Mouse (Mus musculus): Measurements from ENCODE around the gene Mplkip. TPM values are rescaled to one million over a fixed set of nuclear protein-coding genes. Genes with fewer than 3 reads are reported as not detected.
A peak's percentile ranks its signal among the peaks of the same experiment; 100 is the strongest.

The Mplkip gene
- polyA plus RNA-seq, 1 experiment from 2014 or later, result 61.6 TPM

GRCm38 (mm10) chr13:17694414-17694813, 578 bp upstream of the Mplkip start:
- 0 out of 2 replicates have a peak, but pooled peaks cover 4% of the 10 kb centered on the region for H3K4me1 ChIP-seq (ENCODE audit: insufficient read depth)
- peak overlapping the region; percentile 73 for H3K9ac ChIP-seq
- H3K4me2 ChIP-seq, result peak overlapping the region; percentile 60
- 0 out of 2 replicates have a peak, but pooled peaks cover 4% of the 10 kb centered on the region for H3K36me3 ChIP-seq (ENCODE audit: insufficient read depth)
- ATAC-seq (ENCODE audit: insufficient read depth) (peak; percentile 80), DNase-seq (no peak)
- no peaks in the 10 kb centered on the region for H3K9me3 ChIP-seq (ENCODE audit: low read depth, low read length)
- no peaks in the 10 kb centered on the region for H3K27me3 ChIP-seq (ENCODE audit: insufficient read depth, low read length)
- peak overlapping the region; percentile 79 for H3K4me3 ChIP-seq (ENCODE audit: low read depth, low read length)
- 0% methylated on average over 24 of the region's 25 CpGs for WGBS
- no peak for TF ChIP-seq CTCF (IDR thresholded peaks at IDR 0.05; ENCODE audit: low read depth)
- H3K27ac ChIP-seq (ENCODE audit: low read depth), result peak overlapping the region; percentile 48

GRCm38 (mm10) chr13:17695898-17696580, 1.0 kb downstream of the Mplkip start:
- H3K4me2 ChIP-seq, result peak overlapping the region; percentile 79
- no peaks in the 10 kb centered on the region for H3K27me3 ChIP-seq (ENCODE audit: insufficient read depth, low read length)
- H3K4me3 ChIP-seq (ENCODE audit: low read depth, low read length), result peak overlapping the region; percentile 79
- WGBS, result 9% methylated on average over 7 of the region's 7 CpGs
- H3K9me3 ChIP-seq (ENCODE audit: low read depth, low read length), result no peaks in the 10 kb centered on the region
- ATAC-seq (ENCODE audit: insufficient read depth) (no peak), DNase-seq (peak; percentile 40)
- H3K9ac ChIP-seq, result peak overlapping the region; percentile 91
- H3K27ac ChIP-seq (ENCODE audit: low read depth), result peak overlapping the region; percentile 94
- TF ChIP-seq CTCF (IDR thresholded peaks at IDR 0.05; ENCODE audit: low read depth), result no peak
- H3K36me3 ChIP-seq (ENCODE audit: insufficient read depth), result 0 out of 2 replicates have a peak, but pooled peaks cover 4% of the 10 kb centered on the region
- H3K4me1 ChIP-seq (ENCODE audit: insufficient read depth), result 0 out of 2 replicates have a peak, but pooled peaks cover 4% of the 10 kb centered on the region

- Histone ChIP-seq H3K9ac (no peak overlapping the region), H3K4me3 (ENCODE audit: low read depth, low read length) (no peak overlapping the region), H3K4me2 (no peak overlapping the region), H3K27me3 (ENCODE audit: insufficient read depth, low read length) (no peaks in the 10 kb centered on the region), H3K4me1 (ENCODE audit: insufficient read depth) (no peaks in the 10 kb centered on the region), H3K9me3 (ENCODE audit: low read depth, low read length) (no peaks in the 10 kb centered on the region), H3K27ac (ENCODE audit: low read depth) (no peak overlapping the region), H3K36me3 (ENCODE audit: insufficient read depth) (0 out of 2 replicates have a peak, but pooled peaks cover 4% of the 10 kb centered on the region)
- ATAC-seq (ENCODE audit: insufficient read depth), result no peak
- WGBS, result 90% methylated on average over 3 of the region's 3 CpGs
- TF ChIP-seq CTCF (IDR thresholded peaks at IDR 0.05; ENCODE audit: low read depth), result no peak
- no peak for DNase-seq
Observed at GRCm38 (mm10) chr13:17700090-17700715, 5.2 kb downstream of the Mplkip start.

- TF ChIP-seq CTCF (IDR thresholded peaks at IDR 0.05; ENCODE audit: low read depth), result no peak
- Histone ChIP-seq H3K4me3 (ENCODE audit: low read depth, low read length) (no peak overlapping the region), H3K9me3 (ENCODE audit: low read depth, low read length) (no peaks in the 10 kb centered on the region), H3K4me2 (no peak overlapping the region), H3K4me1 (ENCODE audit: insufficient read depth) (no peaks in the 10 kb centered on the region), H3K27me3 (ENCODE audit: insufficient read depth, low read length) (no peaks in the 10 kb centered on the region), H3K36me3 (ENCODE audit: insufficient read depth) (0 out of 2 replicates have a peak, but pooled peaks cover 4% of the 10 kb centered on the region), H3K27ac (ENCODE audit: low read depth) (no peak overlapping the region), H3K9ac (no peak overlapping the region)
- no peak for DNase-seq
- ATAC-seq (ENCODE audit: insufficient read depth), result no peak
Observed at GRCm38 (mm10) chr13:17701322-17701721, 6.3 kb downstream of the Mplkip start.

GRCm38 (mm10) chr13:17702311-17702710, 7.3 kb downstream of the Mplkip start:
- no peak overlapping the region for H3K9ac ChIP-seq
- H3K4me1 ChIP-seq (ENCODE audit: insufficient read depth), result no peaks in the 10 kb centered on the region
- no peak overlapping the region for H3K4me2 ChIP-seq
- no peak for TF ChIP-seq CTCF (IDR thresholded peaks at IDR 0.05; ENCODE audit: low read depth)
- no peak for DNase-seq
- ATAC-seq (ENCODE audit: insufficient read depth), result no peak
- no peaks in the 10 kb centered on the region for H3K9me3 ChIP-seq (ENCODE audit: low read depth, low read length)
- H3K4me3 ChIP-seq (ENCODE audit: low read depth, low read length), result no peak overlapping the region
- no peak overlapping the region for H3K27ac ChIP-seq (ENCODE audit: low read depth)
- no peaks in the 10 kb centered on the region for H3K27me3 ChIP-seq (ENCODE audit: insufficient read depth, low read length)
- 0 out of 2 replicates have a peak, but pooled peaks cover 4% of the 10 kb centered on the region for H3K36me3 ChIP-seq (ENCODE audit: insufficient read depth)

GRCm38 (mm10) chr13:17705188-17705826, 10.3 kb downstream of the Mplkip start:
- no peaks in the 10 kb centered on the region for H3K9me3 ChIP-seq (ENCODE audit: low read depth, low read length)
- H3K9ac ChIP-seq, result no peak overlapping the region
- no peak overlapping the region for H3K4me2 ChIP-seq
- H3K36me3 ChIP-seq (ENCODE audit: insufficient read depth), result no peaks in the 10 kb centered on the region
- TF ChIP-seq CTCF (IDR thresholded peaks at IDR 0.05; ENCODE audit: low read depth), result no peak
- no peak overlapping the region for H3K27ac ChIP-seq (ENCODE audit: low read depth)
- no peaks in the 10 kb centered on the region for H3K27me3 ChIP-seq (ENCODE audit: insufficient read depth, low read length)
- 62% methylated on average over 6 of the region's 6 CpGs for WGBS
- DNase-seq (no peak), ATAC-seq (ENCODE audit: insufficient read depth) (no peak)
- no peak overlapping the region for H3K4me3 ChIP-seq (ENCODE audit: low read depth, low read length)
- H3K4me1 ChIP-seq (ENCODE audit: insufficient read depth), result no peaks in the 10 kb centered on the region

GRCm38 (mm10) chr13:17708784-17709311, 13.9 kb downstream of the Mplkip start:
- no peak overlapping the region for H3K4me2 ChIP-seq
- no peaks in the 10 kb centered on the region for H3K36me3 ChIP-seq (ENCODE audit: insufficient read depth)
- no peaks in the 10 kb centered on the region for H3K9me3 ChIP-seq (ENCODE audit: low read depth, low read length)
- TF ChIP-seq CTCF (IDR thresholded peaks at IDR 0.05; ENCODE audit: low read depth), result no peak
- no peaks in the 10 kb centered on the region for H3K4me1 ChIP-seq (ENCODE audit: insufficient read depth)
- no peak overlapping the region for H3K4me3 ChIP-seq (ENCODE audit: low read depth, low read length)
- no peaks in the 10 kb centered on the region for H3K27me3 ChIP-seq (ENCODE audit: insufficient read depth, low read length)
- ATAC-seq (ENCODE audit: insufficient read depth) (no peak), DNase-seq (no peak)
- H3K27ac ChIP-seq (ENCODE audit: low read depth), result no peak overlapping the region
- WGBS, result 81% methylated on average over 5 of the region's 5 CpGs
- H3K9ac ChIP-seq, result no peak overlapping the region

Data from lung, embryonic 14.5 days (tissue).